Mouse (Mus musculus) common myeloid progenitor, adult 5-6 weeks (primary cell): ENCODE measurements around the gene Adarb1. TPM values are rescaled to one million over a fixed set of nuclear protein-coding genes. Genes with fewer than 3 reads are reported as not detected.
"Not testable (repeated sequence)": the region's sequence is repeated elsewhere in the genome, so short reads cannot be mapped to it uniquely, and the experiment has no call there.

ENCODE experiments used
- ATAC-seq: replicated peaks from 2 replicates; pipeline ENCODE4 v1.8.0; 2016; ENCODE audit warnings: low read depth, mild to moderate bottlenecking, moderate TSS enrichment, inconsistent platforms; ENCODE audit not compliant: poor library complexity, severe bottlenecking
- total RNA-seq: library from RNA; stranded (forward); fragments of 200-1000, 187-1606 nt; gene quantifications from 2 replicates; pipeline ENCODE4 v1.2.3, GENCODE M21; 2017

Adarb1 gene
- total RNA-seq, 1 experiment from 2014 or later: 2.7 TPM

DNA sequence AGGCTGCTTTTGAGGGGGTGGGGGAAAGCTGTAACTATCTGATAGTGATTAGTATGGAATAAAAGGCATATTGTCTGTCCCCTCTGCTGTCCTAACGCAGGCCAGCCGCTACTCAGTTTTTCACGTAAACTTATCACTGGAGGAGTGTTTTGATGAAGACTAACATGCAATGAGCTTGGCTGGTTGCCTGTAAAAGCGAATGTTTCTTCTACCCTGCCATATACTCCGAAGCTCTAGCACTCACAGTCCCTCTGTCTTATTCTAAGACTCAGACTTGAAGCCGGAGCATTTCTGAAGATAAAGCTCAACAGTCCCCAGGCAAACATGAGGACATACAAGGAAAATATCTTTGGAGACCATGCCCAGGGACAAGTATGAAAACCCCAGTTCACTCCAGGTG is 133.2 kb downstream of the Adarb1 start:
- ATAC-seq: no peak

DNA sequence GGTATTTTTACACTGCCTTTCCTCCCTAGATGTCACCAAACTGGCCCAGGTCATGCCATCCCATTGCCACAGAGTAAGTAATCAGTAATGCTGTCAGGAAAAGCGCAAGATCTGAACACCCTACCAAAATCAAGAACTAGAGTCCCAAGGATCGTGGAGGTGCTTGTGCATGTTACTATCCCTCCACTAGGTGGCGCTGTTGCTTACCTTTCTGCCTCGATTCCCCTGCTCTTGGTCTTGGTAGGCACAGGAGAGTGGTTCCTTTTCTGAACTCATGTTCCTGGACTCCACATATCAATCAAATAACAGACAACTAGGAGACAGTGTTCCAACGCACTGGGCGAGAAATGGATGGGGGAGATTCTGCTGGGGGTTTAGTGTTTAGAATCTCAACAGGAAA is 135.2 kb downstream of the Adarb1 start:
- peak; percentile 89 for ATAC-seq

DNA sequence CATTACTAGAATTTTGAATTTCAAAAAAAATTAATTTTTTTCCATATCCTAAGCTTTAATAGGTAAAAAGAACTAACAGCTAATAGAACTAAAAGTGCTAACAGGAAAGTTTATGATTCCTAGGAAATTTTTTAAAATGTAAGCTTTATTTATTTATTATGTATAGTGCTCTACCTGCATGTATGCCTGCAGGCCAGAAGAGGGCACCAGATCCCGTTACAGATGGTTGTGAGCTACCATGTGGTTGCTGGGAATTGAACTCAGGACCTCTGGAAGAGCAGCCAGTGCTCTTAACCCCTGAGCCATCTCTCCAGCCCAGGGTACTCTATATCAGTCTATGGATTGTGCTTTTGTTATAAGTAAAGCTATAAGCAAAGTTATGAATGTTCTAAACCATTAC is 136.0 kb downstream of the Adarb1 start:
- ATAC-seq: not testable (repeated sequence)

DNA sequence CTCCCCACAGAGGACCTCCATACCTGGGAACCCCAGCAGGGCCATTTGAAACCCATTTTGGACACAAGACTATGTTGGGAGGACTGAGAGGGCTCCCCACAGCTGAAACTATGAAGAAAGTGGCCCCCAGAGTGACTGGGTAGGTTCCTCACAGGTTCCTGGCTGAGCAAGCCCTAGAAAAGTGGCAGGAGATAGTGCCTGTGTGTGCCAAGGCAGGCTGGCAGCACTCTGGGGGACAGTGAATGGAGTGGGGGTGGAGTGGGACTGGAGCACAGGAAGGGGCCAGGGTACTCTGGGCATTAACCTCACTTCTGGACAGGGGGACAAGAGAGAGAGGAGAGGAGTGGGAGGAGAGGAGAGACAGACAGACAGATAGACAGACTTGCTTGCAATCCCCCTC is 144.3 kb downstream of the Adarb1 start:
- ATAC-seq: no peak

DNA sequence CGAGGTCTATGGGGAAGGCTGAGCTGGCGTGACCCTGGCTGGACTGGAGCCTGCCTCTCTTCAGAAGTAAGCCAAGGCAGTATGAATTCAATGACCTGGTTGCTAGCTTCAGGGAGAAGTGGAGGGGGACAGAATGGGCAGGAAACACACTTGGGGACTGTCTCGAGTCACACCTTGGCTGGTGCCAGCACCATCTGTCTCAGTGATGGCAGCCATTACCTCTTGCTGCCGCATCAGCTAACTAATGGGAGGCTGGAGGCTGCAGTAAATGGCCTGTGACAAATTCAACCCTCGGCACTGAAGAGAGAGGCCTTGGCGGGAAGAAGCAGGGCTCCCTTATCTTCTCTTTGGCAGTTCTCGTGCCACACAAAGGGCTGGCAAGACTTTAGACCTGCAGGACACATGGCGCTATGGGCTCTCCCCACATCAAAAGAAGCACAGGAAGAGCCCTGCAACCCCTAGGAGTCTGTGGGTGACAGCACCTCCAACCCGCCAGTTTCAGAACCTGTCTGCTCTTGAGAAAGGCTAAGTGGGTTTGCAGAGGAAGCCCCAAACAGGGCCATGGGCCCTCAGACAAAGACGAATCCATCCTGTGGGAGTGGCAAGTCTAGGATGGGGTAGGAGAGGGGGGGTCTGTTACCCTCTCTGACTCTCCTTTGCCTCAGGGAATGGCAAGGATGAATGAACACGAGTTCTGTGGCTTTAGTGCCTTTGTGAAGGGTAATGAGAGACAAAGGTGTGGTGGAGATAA is 144.9 kb downstream of the Adarb1 start:
- ATAC-seq: no peak; the same call in 1 of the 2 replicates

DNA sequence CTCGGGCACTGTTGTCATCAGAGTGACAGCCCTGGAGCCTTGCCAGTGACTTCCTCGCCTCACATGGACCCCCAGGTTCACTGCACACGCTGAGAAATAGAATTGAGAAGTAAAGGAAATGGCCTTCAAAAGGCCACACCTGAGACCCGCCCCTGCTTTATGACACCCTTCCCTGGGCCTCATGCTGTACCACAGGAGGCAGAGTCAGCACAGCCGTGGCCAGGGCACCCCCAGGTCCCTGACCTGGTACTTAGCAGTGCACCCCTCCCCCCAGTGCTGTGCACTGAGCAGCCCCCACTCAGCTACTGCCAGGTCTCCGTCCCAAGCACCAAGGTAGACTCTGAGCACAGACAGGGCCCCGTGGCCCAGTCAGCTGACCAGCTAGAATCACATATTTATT is 148.9 kb downstream of the Adarb1 start:
- ATAC-seq: no peak

DNA sequence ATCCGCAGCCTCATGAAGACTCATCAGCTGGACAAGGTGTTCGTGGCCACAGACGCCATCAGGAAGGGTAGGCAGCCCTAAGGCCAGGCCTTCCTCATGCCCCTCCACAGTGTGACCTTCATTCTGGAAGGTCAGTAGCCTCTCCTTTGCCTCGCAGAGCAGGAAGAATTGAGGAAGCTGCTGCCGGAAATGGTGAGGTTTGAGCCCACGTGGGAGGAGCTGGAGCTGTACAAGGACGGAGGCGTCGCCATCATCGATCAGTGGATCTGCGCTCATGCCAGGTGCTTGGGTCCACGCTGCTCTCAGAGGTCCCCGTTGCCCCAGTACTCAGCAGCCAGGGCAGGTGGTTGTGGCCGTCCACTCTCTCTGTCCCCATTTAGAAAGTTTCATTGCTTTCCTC is 151.0 kb downstream of the Adarb1 start:
- 0 out of 2 replicates have a peak, but pooled peaks have one; percentile 20 for ATAC-seq

DNA sequence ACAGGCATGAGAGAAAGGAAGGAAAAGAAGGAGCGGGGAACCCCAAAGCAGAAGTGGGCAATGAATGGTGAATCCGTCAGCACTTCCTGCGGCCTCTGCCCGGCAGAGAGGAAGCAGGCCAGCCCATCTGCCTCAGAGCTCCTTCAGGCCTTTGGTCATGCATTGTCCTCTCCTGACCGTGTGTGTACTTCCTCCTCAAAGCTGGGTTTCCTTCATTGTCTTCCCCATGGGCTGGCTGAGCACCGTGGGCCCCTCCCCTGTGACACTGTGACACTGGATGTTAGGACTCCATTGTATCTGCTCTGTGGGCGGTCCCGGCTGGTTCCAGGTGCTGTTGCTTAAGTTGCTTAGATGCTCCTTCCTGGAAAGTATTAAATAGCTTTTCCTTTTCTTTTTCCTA is 151.8 kb downstream of the Adarb1 start:
- ATAC-seq: peak; percentile 78

DNA sequence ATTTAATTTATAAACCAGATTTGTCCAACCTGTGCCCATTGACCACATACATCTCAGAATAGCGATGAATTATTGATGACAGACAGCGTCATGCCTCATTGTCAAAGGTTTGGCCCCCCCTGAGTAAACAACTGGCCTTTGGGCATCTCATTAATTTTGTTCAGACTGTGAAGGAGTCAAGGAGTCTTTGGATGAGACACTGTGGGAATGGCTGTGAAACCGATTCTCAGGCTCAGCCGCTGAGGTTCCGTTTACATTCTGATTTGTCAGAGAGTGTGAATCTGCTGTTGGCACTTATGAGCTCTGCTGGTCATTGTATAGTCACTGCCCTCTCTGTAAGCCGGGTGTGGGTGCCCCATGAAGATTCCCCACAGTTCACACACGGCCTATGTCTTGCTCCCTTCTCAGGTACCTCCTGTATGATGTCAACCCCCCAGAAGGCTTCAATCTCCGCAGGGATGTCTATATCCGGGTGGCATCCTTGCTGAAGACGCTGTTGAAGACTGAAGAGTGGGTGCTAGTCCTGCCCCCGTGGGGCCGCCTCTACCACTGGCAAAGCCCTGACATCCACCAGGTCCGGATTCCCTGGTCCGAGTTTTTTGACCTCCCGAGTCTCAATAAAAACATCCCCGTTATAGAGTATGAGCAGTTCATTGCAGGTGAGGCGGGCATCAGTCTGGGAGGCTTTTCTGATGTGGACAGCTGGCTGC is 157.7 kb downstream of the Adarb1 start:
- ATAC-seq: no peak

DNA sequence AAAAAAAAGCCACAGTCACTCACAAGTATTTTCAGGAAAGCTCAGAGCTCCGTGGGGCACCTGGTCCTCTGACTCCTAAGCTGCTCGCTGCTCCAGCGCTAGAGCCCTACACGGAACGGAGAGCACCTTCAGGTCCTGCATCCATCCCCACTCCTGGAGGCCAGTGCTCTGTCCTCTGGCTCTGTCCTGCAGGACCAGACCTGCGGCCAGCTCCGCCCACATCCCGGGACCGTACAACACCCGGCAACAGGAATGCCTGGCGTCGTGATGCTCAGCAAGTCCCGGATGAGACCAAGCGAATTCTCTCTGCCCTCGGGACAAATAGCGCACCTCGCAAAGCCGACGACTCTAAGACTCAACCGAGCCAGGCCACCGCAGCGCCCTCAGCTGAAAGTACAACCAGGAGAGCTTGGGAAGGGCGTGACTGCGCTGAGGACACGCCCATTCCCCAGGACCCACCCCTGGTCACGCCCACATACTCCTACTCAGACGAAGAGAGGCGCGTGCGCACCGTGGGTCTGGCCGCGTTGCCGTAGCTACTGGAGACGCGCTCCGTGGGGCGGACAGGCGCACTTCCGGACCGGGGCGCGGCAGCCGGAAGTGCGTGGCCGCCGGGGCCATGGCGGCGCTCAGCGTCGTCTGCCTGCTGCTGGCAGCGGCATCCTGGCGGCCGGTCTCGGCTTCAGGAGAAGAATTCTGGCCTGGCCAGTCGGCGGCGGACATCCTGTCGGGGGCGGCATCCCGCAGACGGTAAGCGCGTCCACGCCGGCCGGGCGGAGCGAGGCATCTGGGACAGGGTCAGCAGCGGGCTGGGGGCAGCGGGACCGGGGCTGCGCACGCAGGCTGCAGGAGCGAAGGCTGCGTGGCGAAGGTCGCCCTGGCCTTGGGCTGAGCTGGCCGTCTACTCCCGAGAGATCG is 159.1 kb downstream of the Adarb1 start, which contains the start of gene Pofut2:
Gene Pofut2, plus strand, starts transcription at position 515 of the 918 bp plus-strand sequence.
- peak; percentile 97 for ATAC-seq

DNA sequence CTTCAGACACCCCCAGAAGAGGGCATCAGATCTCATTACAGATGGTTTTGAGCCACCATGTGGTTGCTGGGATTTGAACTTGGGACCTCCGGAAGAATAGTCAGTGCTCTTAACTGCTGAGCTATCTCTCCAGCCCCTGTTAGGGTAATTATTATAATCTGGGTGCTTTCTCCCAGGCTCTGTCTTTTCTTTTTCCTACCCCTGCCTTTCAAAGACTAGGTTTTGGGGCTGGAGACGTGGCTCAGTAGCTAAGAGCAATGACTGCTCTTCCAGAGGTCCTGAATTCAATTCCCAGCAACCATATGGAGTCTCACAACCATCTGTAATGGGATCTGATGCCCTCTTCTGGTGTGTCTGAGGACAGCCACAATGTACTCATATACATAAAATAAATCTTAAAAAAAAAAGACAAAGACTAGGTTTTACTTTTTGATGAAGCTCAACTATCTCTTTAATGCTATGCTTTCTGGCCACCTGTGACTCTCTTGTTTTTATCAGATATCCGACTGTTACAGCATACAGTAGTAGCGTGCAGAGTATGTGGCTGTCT is 160.0 kb downstream of the Adarb1 start:
- no peak for ATAC-seq

DNA sequence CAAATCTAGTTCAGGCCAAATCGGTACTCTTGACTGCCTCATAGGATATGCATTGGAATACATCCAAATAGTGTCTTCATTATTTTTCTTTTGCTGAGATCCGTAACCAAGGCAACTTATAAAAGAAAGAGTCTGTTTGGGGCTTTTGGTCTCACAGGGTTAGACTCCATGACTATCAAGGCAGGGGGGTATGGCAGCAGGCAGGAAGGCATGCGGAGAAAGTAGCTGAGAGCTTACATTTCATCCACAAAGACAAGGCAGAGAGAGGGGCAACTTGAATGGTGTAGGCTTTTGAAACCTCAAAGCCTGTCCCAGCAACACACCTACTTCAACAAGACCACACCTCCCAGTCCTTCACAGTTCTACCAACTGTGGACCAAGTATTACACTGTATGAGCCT is 162.4 kb downstream of the Adarb1 start:
- ATAC-seq: no peak

DNA sequence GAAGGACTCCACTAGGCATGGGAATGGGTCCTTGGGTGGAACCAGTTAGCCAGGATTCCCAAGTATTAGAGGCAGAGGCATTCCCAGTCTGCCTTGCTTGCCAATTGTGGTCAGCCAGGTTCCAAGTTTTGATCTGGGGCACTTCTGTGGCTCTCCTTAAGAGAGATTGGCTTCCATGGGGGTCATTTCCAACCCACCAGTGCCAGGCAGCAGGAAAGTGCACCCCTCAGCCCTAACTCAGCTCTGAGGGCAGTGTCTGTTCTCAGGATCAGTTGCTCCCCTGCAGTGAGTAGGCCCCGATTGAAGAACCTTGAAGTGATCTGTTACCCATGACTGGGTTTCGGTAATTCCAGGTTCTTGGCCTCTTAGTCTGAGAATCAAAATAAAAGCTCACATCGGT is 162.8 kb downstream of the Adarb1 start:
- no peak for ATAC-seq

DNA sequence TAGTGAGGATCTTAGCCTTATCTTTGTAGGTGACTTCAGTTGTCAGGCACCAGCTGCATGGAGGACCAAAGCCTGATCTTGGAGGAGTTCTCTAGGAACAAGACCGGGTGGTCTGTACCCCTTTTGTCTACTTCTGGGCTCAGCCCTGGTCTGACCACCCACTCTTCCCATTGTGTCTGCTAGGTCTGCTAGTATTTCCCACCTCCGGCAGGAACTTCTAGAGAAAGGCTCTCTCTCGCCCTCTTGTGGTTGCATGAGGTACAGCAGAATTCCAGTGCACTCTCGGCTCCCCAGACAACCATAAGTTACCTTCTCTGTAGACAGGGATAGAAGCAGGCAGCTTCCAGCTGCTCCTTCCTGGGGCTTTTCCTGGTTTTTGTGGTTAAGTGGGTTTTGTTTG is 165.3 kb downstream of the Adarb1 start:
- ATAC-seq: peak; percentile 89

DNA sequence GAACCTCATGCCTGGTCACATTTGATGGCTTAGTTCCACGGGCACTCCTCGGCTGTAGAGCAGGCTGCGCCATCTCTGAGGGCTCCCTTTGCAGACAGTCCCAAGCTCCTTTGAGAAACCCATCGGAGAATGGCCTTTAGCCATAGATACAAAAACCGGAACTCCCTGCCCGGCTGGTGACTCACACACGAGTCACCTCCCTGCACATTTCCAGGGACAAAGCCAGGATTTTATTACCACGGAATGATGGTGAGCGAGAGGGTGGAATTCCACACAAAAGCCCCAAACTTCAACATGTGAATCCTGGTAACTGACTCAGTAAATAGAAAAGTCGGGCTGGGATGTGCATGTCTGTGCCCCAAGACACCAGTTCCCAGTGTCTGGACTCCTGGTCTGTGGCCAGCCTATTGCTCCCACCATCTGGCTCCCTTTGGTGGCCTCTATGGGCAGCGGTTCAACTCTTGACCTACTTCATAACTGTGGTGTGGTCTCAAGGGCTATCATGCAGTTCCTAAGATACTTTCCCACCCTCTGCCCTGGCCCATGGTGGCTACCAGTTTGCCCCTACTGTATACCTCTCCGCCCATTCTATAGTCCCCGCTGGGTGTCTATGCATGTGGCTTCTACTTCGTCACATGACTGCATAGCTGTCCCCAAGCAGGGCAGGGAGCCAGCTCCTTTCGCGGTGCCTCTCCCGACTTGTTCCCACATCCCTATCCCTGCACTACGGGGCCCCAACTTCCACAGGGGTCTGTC is 166.1 kb downstream of the Adarb1 start:
- ATAC-seq: no peak

DNA sequence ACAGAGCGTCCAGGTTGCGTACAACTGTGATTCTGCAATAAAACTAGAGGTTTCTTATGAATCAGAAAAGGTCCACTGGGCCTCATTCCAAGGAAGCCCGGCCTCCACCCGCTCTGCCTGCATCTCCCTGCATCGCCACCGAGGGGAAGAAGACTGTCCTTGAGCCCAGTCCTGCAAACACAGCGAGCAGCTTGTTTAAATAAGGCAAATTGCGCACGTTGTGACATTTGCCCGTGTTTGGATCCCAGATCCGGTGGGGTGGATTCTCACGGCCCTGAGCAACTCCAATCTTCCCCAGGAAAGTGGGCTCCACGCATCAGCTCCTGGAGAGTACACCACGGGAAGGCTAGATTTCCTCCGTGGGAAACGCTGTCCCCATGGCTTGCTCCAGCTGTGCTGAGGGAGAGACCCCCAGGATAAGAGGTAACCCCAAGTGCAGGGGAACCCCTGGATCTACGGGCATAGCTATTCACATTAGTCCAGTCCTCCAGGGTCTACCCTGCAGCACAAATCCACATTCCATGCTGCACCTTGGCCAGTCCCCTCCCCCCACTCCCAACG is 166.8 kb downstream of the Adarb1 start:
- no peak for ATAC-seq

DNA sequence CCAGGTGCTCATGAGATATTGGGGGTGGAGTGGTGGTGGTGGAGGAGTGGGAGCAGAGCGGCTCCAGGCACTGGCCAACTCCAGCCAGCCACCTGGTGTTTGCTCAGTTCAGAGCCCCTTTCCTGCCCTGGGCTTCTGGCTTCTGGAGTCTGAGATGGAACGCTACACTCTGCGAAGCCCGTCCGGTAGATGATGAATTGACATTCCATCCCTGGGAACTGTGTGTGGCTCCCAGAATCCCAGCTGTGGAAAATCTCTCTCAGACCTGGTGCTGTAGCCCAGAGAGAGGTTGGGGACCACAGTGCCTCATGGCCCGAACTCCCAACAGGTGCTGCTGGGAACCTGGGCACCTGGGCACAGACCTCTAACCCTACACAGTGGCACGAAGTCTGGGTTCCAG is 170.4 kb downstream of the Adarb1 start:
- no peak for ATAC-seq

DNA sequence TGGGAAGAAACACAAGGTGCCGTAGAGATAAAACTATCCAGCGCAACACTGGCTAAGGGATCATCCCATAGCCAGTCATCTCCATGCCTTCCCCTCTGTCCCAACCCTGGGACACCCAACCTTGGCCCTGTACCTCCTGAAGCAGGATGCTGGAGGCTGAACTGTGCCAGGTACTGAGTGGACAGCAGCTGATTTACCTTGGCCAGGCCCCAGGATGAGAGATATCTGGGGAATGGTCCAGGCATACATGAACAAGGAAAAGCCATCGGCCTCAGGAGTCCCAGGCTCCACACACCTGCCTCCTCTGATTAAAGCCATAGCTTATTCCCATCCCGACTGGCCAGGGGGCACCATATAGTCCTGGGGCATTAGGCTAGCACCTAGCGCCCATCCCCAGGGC is 171.0 kb downstream of the Adarb1 start:
- no peak for ATAC-seq

DNA sequence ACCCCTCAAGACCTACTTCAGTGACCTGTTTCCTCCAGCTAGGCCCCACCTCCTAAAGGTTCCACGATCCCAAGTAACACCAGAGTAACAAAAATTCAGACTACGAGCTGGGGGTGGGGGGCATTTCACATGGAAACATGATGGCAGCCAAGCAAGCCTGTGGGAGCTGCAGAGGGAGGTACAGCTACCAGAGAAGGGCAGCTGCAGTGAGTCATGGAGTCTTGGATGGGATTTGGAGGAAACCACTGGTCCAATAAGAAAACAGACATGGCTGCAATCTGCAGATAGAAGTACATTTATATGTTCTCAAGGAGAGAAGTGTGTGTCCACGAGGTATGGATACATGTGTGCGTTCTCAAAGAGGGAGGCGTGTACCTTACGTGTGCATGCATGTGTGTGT is 173.3 kb downstream of the Adarb1 start:
- no peak for ATAC-seq
